Mouse (Mus musculus): Measurements from ENCODE around the gene Fgfr2.

GRCm38 (mm10) chr7:132777117-132777516 lies 346.0 kb downstream of the Fgfr2 start:
- TF ChIP-seq CTCF (IDR thresholded peaks at IDR 0.05; ENCODE audit: insufficient read depth, low read length) (no peak), POLR2A (IDR thresholded peaks at IDR 0.05; ENCODE audit: borderline replicate concordance, extremely low read depth, low read depth, low read length) (no peak)
